Mouse (Mus musculus) lung, postnatal 0 days (tissue): ENCODE measurements at regions not wholly inside any gene's neighbourhood (a gene's known extent, or its start where the extent isn't known, plus 50 kb on each side); places are given as distances from the start of the nearest gene placed in this dataset.

ENCODE experiments used
- ATAC-seq: fragments of 200-750 bp; cut with Nextera tagmentation; 2 replicates; pipeline ENCODE4 v1.8.0; 2017; ENCODE audit warnings: moderate library complexity
- DNase-seq: peaks from one replicate; pipeline ENCODE4 v3.0.0-alpha.2; 2016; ENCODE audit warnings: low spot score
- H3K27ac ChIP-seq: fragments of 300-500 bp; sonication (generic); 2 replicates; pipeline ENCODE4 v1.5.1; 2014; ENCODE audit warnings: antibody characterized with exemption, mild to moderate bottlenecking, low read length, mixed read lengths
- H3K27me3 ChIP-seq: fragments of 300-500 bp; sonication (generic); replicated peaks from 2 replicates; pipeline ENCODE4 v1.6.1; 2014; ENCODE audit warnings: low read length, mixed read lengths; ENCODE audit not compliant: insufficient read depth
- H3K36me3 ChIP-seq: fragments of 300-500 bp; sonication (generic); 2 replicates; pipeline ENCODE4 v1.6.1; 2014; ENCODE audit warnings: low read length, mixed read lengths; ENCODE audit not compliant: insufficient read depth
- H3K4me1 ChIP-seq: fragments of 300-500 bp; sonication (generic); 2 replicates; pipeline ENCODE4 v1.6.1; 2014; ENCODE audit warnings: antibody characterized with exemption, low read depth, low read length, mixed read lengths; ENCODE audit not compliant: insufficient read depth
- H3K4me2 ChIP-seq: fragments of 300-500 bp; sonication (generic); replicated peaks from 2 replicates; pipeline ENCODE4 v1.6.1; 2014; ENCODE audit warnings: low read depth, mild to moderate bottlenecking, low read length, moderate library complexity, mixed read lengths
- H3K4me3 ChIP-seq: fragments of 300-500 bp; sonication (generic); 2 replicates; pipeline ENCODE4 v1.5.1; 2014; ENCODE audit warnings: low read depth, low read length
- H3K9ac ChIP-seq: fragments of 300-500 bp; sonication (generic); replicated peaks from 2 replicates; pipeline ENCODE4 v1.6.1; 2014; ENCODE audit warnings: low read depth, mild to moderate bottlenecking
- H3K9me3 ChIP-seq: fragments of 300-500 bp; sonication (generic); 2 replicates; pipeline ENCODE4 v1.6.1; 2016; ENCODE audit warnings: low read length, mixed read lengths
- CTCF ChIP-seq: IDR thresholded peaks from 2 replicates; pipeline ENCODE4 v1.5.1; 2016; ENCODE audit warnings: antibody characterized with exemption, mild to moderate bottlenecking
- EP300 ChIP-seq: IDR thresholded peaks from 2 replicates; pipeline ENCODE4 v1.6.1; 2016; ENCODE audit warnings: antibody characterized with exemption, mild to moderate bottlenecking, control low read depth
- WGBS: fragments of 180-500 bp; shearing (Covaris S2); extraction: QIAGEN DNeasy Blood & Tissue Kit; methylation state at CpG from one replicate; pipeline ENCODE4 v1.1.7; 2014; 5-methylcytosine and 5-hydroxymethylcytosine counted together

- Histone ChIP-seq H3K27me3 (no peaks in the 10 kb centered on the region), H3K4me3 (no peak overlapping the region), H3K4me1 (no peaks in the 10 kb centered on the region), H3K4me2 (no peak overlapping the region), H3K27ac (no peak overlapping the region), H3K9ac (no peak overlapping the region), H3K9me3 (no peaks in the 10 kb centered on the region), H3K36me3 (no peaks in the 10 kb centered on the region)
- ATAC-seq = no peak
- 73% methylated on average over 1 of the region's 1 CpGs for WGBS
- DNase-seq = no peak
- TF ChIP-seq EP300 = no peak
- no peak for TF ChIP-seq CTCF
Observed at GRCm38 (mm10) chr14:83232262-83232661, 1211.1 kb upstream of the Pcdh17 start.

GRCm38 (mm10) chr14:83246891-83247290, 1196.5 kb upstream of the Pcdh17 start:
- H3K27me3 ChIP-seq = no peaks in the 10 kb centered on the region
- 68% methylated on average over 5 of the region's 5 CpGs for WGBS
- H3K9ac ChIP-seq = no peak overlapping the region
- H3K36me3 ChIP-seq = no peaks in the 10 kb centered on the region
- no peak overlapping the region for H3K4me3 ChIP-seq
- no peaks in the 10 kb centered on the region for H3K9me3 ChIP-seq
- H3K4me2 ChIP-seq = no peak overlapping the region
- no peaks in the 10 kb centered on the region for H3K4me1 ChIP-seq
- DNase-seq (no peak), ATAC-seq (no peak)
- no peak overlapping the region for H3K27ac ChIP-seq
- TF ChIP-seq CTCF (no peak), EP300 (no peak)

- Histone ChIP-seq H3K9me3 (no peaks in the 10 kb centered on the region), H3K36me3 (no peaks in the 10 kb centered on the region), H3K4me3 (no peak overlapping the region), H3K27ac (no peak overlapping the region), H3K4me1 (no peaks in the 10 kb centered on the region), H3K27me3 (no peaks in the 10 kb centered on the region), H3K9ac (no peak overlapping the region), H3K4me2 (no peak overlapping the region)
- WGBS = 54% methylated on average over 2 of the region's 2 CpGs
- ATAC-seq (no peak; the same call in 1 of the 2 replicates), DNase-seq (peak; percentile 32)
- TF ChIP-seq EP300 (no peak), CTCF (no peak)
Observed at GRCm38 (mm10) chr14:83247405-83247804, 1196.0 kb upstream of the Pcdh17 start.

GRCm38 (mm10) chr14:83252922-83253321, 1190.4 kb upstream of the Pcdh17 start:
- Histone ChIP-seq H3K4me1 (no peaks in the 10 kb centered on the region), H3K9ac (no peak overlapping the region), H3K4me3 (no peak overlapping the region), H3K4me2 (no peak overlapping the region), H3K9me3 (no peaks in the 10 kb centered on the region), H3K27me3 (no peaks in the 10 kb centered on the region), H3K27ac (no peak overlapping the region), H3K36me3 (no peaks in the 10 kb centered on the region)
- WGBS = 85% methylated on average over 2 of the region's 2 CpGs
- TF ChIP-seq EP300 = no peak
- no peak for TF ChIP-seq CTCF
- DNase-seq = no peak
- ATAC-seq = no peak

- H3K4me1 ChIP-seq = no peaks in the 10 kb centered on the region
- WGBS = 60% methylated on average over 3 of the region's 3 CpGs
- no peaks in the 10 kb centered on the region for H3K9me3 ChIP-seq
- H3K27ac ChIP-seq = no peak overlapping the region
- TF ChIP-seq EP300 (no peak), CTCF (no peak)
- H3K27me3 ChIP-seq = no peaks in the 10 kb centered on the region
- H3K9ac ChIP-seq = no peak overlapping the region
- ATAC-seq (no peak), DNase-seq (no peak)
- H3K4me2 ChIP-seq = no peak overlapping the region
- no peaks in the 10 kb centered on the region for H3K36me3 ChIP-seq
- no peak overlapping the region for H3K4me3 ChIP-seq
Observed at GRCm38 (mm10) chr14:83302599-83302998, 1140.8 kb upstream of the Pcdh17 start.

- ATAC-seq (no peak), DNase-seq (no peak)
- no peak overlapping the region for H3K27ac ChIP-seq
- H3K27me3 ChIP-seq = no peaks in the 10 kb centered on the region
- no peaks in the 10 kb centered on the region for H3K36me3 ChIP-seq
- TF ChIP-seq CTCF (no peak), EP300 (no peak)
- H3K9ac ChIP-seq = no peak overlapping the region
- no peaks in the 10 kb centered on the region for H3K4me1 ChIP-seq
- H3K9me3 ChIP-seq = no peaks in the 10 kb centered on the region
- 67% methylated on average over 3 of the region's 3 CpGs for WGBS
- no peak overlapping the region for H3K4me3 ChIP-seq
- H3K4me2 ChIP-seq = no peak overlapping the region
Observed at GRCm38 (mm10) chr14:83320773-83321172, 1122.6 kb upstream of the Pcdh17 start.

GRCm38 (mm10) chr14:83363153-83363552, 1080.2 kb upstream of the Pcdh17 start:
- DNase-seq (no peak), ATAC-seq (no peak)
- Histone ChIP-seq H3K4me3 (no peak overlapping the region), H3K27me3 (no peaks in the 10 kb centered on the region), H3K4me1 (no peaks in the 10 kb centered on the region), H3K27ac (no peak overlapping the region), H3K36me3 (no peaks in the 10 kb centered on the region), H3K9me3 (no peaks in the 10 kb centered on the region), H3K4me2 (no peak overlapping the region), H3K9ac (no peak overlapping the region)
- WGBS = 66% methylated on average over 1 of the region's 1 CpGs
- TF ChIP-seq EP300 = no peak
- no peak for TF ChIP-seq CTCF
